Mouse (Mus musculus): ENCODE measurements around the gene Ttc39a. TPM values are rescaled to one million over a fixed set of nuclear protein-coding genes. Genes with fewer than 3 reads are reported as not detected.

Gene Ttc39a
- polyA plus RNA-seq, 1 experiment from 2014 or later: 0.74 TPM

DNA sequence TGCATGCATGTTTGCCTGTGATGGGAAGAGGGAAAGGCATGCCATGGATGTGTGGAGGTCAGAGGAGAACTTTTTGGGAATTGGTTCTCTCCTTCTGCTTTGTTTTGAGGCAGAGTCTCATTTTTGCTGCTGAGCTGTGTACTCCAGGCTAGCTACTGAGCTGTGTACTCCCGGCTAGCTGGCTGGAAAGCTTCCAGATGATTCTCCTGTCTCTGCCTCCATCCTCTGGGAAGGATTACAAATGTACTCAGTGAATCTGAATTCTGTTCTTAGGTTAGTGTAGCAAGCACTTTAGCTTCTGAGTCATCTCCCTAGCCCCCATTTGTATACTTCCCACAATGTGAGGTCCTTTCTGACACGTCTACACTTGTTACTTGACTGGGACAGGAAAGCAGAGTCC lies 17.0 kb downstream of the Ttc39a start:
- Histone ChIP-seq H3K36me3 (no peaks in the 10 kb centered on the region), H3K9me3 (no peaks in the 10 kb centered on the region), H3K27me3 (no peaks in the 10 kb centered on the region), H3K4me2 (no peak overlapping the region), H3K27ac (replicated peaks) (no peak overlapping the region), H3K9ac (no peak overlapping the region), H3K4me1 (replicated peaks) (no peaks in the 10 kb centered on the region), H3K4me3 (no peak overlapping the region)
- 75% methylated on average over 2 of the region's 2 CpGs for WGBS
- ATAC-seq (ENCODE audit: low read depth): no peak

DNA sequence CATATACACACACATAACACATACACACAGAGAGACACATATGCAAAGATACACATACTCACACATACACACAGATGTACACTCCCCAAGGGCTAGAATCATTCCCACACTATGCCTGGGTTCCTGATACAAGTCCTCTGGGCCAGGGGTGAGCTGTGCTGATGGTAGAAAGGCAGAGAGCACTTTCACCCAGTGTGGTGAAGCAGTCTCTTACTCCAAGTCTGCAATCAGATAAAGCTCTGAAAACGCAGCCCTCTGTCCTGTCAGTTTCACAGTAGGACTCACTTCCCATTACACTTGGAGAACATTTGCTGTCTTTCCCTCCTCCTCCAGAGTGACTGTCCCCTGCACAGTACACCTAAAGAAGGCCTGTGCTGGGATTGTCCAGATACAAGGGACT lies 20.6 kb downstream of the Ttc39a start:
- Histone ChIP-seq H3K4me1 (replicated peaks) (no peaks in the 10 kb centered on the region), H3K4me3 (no peak overlapping the region), H3K9ac (no peak overlapping the region), H3K4me2 (no peak overlapping the region), H3K9me3 (no peaks in the 10 kb centered on the region), H3K36me3 (no peaks in the 10 kb centered on the region), H3K27me3 (no peaks in the 10 kb centered on the region), H3K27ac (replicated peaks) (no peak overlapping the region)
- 78% methylated on average over 1 of the region's 1 CpGs for WGBS
- no peak for ATAC-seq (ENCODE audit: low read depth)

- no peak overlapping the region for H3K4me3 ChIP-seq
- H3K9me3 ChIP-seq: no peaks in the 10 kb centered on the region
- no peak overlapping the region for H3K9ac ChIP-seq
- H3K27me3 ChIP-seq: no peaks in the 10 kb centered on the region
- H3K4me1 ChIP-seq (replicated peaks): no peaks in the 10 kb centered on the region; the same call in 1 of the 2 replicates
- WGBS: 93% methylated on average over 7 of the region's 7 CpGs
- H3K36me3 ChIP-seq: no peaks in the 10 kb centered on the region
- H3K4me2 ChIP-seq: no peak overlapping the region
- no peak overlapping the region for H3K27ac ChIP-seq (replicated peaks)
- ATAC-seq (ENCODE audit: low read depth): no peak
Measured at GRCm38 (mm10) chr4:109430250-109430649, 23.8 kb downstream of the Ttc39a start.

- Histone ChIP-seq H3K36me3 (no peaks in the 10 kb centered on the region), H3K4me1 (replicated peaks) (no peaks in the 10 kb centered on the region; the same call in 1 of the 2 replicates), H3K9me3 (no peaks in the 10 kb centered on the region), H3K4me2 (no peak overlapping the region), H3K4me3 (no peak overlapping the region), H3K9ac (no peak overlapping the region), H3K27ac (replicated peaks) (no peak overlapping the region), H3K27me3 (no peaks in the 10 kb centered on the region)
- ATAC-seq (ENCODE audit: low read depth): peak; percentile 33; the same call in 1 of the 2 replicates
- 59% methylated on average over 13 of the region's 13 CpGs for WGBS
Measured at GRCm38 (mm10) chr4:109430854-109431253, 24.4 kb downstream of the Ttc39a start.

DNA sequence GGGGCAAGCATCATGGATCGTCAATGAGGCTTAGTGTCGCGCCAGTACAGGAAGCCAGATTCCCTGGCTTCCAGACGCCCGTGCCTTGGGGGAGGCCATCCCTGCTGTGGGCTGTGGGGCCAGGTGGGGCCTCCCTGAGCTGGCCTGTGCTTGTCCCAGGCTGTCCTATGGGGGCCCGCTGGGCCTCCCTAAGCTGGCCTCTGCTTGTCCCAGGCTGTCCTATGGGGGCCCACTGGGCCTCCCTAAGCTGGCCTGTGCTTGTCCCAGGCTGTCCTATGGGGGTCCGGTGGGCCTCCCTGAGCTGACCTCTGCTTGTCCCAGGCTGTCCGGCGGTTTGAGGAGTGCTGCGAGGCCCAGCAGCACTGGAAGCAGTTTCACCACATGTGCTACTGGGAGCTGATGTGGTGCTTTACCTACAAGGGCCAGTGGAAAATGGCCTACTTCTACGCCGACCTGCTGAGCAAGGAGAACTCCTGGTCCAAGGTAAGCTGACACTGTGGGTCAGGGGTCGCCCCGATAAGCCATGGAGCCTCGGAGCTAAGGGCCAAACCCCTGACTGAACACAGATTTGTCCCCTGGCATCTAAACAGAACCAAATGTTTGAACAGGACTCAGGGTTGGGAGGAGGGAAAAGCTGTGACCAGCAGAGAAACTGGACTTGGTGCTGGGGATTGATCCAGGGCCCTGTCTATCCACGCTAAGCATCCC lies 26.4 kb downstream of the Ttc39a start:
- ATAC-seq (ENCODE audit: low read depth): no peak
- Histone ChIP-seq H3K4me2 (no peak overlapping the region), H3K4me1 (replicated peaks) (no peaks in the 10 kb centered on the region; the same call in 1 of the 2 replicates), H3K36me3 (no peaks in the 10 kb centered on the region), H3K9ac (no peak overlapping the region), H3K9me3 (no peaks in the 10 kb centered on the region), H3K4me3 (no peak overlapping the region), H3K27me3 (no peaks in the 10 kb centered on the region), H3K27ac (replicated peaks) (no peak overlapping the region)
- WGBS: 85% methylated on average over 16 of the region's 16 CpGs

DNA sequence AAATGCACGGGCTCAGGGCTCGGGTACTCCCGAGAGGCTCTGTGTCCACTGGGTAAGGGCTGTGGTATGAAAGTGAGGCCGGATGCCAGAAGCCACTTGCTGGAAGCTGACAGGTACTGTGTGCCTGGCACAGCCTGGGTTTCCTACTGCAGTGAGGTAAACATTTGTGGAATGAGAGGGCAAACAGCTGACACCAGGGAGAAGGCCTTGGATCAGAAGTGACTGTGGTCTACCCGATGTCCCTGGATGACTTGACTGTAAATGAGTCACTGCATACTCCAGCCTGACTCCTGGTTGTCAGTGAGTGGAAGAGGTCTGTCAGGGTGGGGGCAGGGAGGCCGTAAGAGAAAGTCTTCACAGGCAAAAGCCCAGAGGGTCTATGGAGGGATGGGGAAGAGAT lies 27.2 kb downstream of the Ttc39a start:
- Histone ChIP-seq H3K36me3 (no peaks in the 10 kb centered on the region), H3K27me3 (no peaks in the 10 kb centered on the region), H3K4me3 (no peak overlapping the region), H3K27ac (replicated peaks) (no peak overlapping the region), H3K9me3 (no peaks in the 10 kb centered on the region), H3K4me2 (no peak overlapping the region), H3K4me1 (replicated peaks) (no peaks in the 10 kb centered on the region; the same call in none of the 2 replicates), H3K9ac (no peak overlapping the region)
- ATAC-seq (ENCODE audit: low read depth): no peak
- WGBS: 82% methylated on average over 6 of the region's 6 CpGs

- Histone ChIP-seq H3K4me3 (no peak overlapping the region), H3K4me2 (no peak overlapping the region), H3K9me3 (no peaks in the 10 kb centered on the region), H3K27me3 (no peaks in the 10 kb centered on the region), H3K4me1 (replicated peaks) (no peaks in the 10 kb centered on the region; the same call in none of the 2 replicates), H3K36me3 (no peaks in the 10 kb centered on the region), H3K27ac (replicated peaks) (no peak overlapping the region), H3K9ac (no peak overlapping the region)
- 93% methylated on average over 1 of the region's 1 CpGs for WGBS
- no peak for ATAC-seq (ENCODE audit: low read depth)
Measured at GRCm38 (mm10) chr4:109434256-109434655, 27.8 kb downstream of the Ttc39a start.

DNA sequence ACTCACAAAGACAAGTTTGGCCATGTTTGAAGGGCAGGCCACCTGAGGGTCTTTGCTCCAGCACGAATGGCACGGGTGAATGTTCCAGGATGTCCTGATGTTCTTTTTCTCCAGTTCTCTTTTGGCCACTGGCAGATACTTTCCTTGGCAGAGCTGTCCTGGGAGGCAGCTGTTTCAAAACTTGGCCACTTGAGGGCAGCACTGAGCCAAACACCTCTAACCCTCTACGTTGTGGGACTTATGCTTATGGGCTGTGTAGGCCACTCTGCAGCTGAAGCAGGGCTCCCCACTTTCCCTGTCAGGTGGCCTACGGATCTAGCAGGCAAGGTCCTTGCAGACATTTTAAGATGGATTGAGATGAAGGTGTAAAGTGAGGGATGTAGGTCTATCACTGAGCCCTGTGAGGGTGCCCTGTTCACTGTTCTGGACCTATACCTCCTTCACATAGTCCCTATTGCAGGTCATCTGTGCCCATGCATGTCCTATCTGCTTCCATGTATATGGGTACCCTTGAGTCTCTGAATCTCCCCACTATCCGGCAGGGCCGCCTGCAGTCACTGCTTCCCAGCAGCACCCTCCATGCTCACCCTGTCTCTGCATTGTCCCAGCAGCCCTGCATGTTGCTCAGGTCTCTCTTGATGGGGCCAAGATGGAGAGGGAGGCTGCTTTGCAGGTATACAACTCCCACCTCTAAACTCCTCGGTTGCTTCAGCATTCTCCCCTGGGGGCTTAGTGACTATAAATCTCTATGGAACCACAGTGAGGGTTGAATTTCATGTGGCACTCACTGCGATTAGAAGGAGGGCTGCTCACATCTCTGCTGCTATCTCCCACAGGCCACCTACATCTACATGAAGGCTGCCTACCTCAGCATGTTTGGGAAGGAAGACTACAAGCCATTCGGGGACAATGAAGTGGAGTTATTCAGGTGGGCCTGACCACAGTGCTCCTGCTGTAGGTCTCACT lies 31.8 kb downstream of the Ttc39a start:
- H3K27me3 ChIP-seq: no peaks in the 10 kb centered on the region
- H3K4me1 ChIP-seq (replicated peaks): no peaks in the 10 kb centered on the region; the same call in 1 of the 2 replicates
- no peak overlapping the region for H3K4me3 ChIP-seq
- ATAC-seq (ENCODE audit: low read depth): peak; percentile 60; the same call in 1 of the 2 replicates
- H3K36me3 ChIP-seq: no peaks in the 10 kb centered on the region
- H3K4me2 ChIP-seq: no peak overlapping the region
- H3K27ac ChIP-seq (replicated peaks): no peak overlapping the region
- 47% methylated on average over 9 of the region's 9 CpGs for whole genome bisulfite sequencing
- H3K9me3 ChIP-seq: no peaks in the 10 kb centered on the region
- no peak overlapping the region for H3K9ac ChIP-seq

DNA sequence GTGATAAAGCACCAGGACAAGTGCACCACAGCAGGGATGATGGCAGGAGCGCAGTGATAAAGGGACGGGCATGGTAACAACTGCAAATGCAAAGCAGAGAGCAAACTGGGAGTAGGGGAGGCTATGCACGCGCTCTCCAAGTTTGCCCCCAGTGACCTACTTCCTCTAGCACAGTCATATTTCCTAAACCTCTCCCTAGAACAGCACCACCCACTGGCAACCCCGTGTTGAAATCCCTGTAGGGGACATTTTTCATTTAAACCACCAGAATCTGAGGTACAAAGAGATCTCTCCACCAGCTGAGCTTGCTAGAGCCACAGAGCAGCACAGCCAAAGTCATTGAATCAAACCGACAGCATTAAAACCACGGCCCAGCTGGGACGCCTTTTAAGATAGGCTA lies 32.7 kb downstream of the Ttc39a start:
- H3K4me2 ChIP-seq: no peak overlapping the region
- ATAC-seq (ENCODE audit: low read depth): no peak
- WGBS: 65% methylated on average over 8 of the region's 8 CpGs

DNA sequence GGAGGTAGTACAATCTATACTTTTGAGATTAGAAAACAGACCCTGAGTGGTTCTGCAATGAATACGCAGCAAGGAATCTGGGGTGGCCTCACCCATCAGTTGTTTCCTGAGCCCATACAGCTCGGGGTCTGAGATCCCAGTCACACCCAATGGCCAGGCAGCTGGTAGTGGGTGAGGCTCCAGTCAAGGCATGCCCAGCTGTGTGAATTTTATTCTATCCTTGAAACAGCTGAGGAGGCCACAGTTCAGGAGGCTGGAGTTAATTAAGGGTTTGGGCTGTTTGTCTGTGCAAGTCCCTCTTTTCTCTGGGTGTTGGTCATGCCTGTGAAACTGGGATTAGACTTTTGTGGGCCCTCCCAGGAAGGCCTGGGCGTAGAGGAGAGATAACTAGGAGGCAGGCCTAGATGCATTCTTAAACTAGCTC lies 33.4 kb downstream of the Ttc39a start:
- no peak overlapping the region for H3K4me2 ChIP-seq
- no peaks in the 10 kb centered on the region for H3K9me3 ChIP-seq
- no peak overlapping the region for H3K4me3 ChIP-seq
- WGBS: 89% methylated on average over 3 of the region's 3 CpGs
- H3K27me3 ChIP-seq: no peaks in the 10 kb centered on the region
- no peaks in the 10 kb centered on the region; the same call in 1 of the 2 replicates for H3K4me1 ChIP-seq (replicated peaks)
- no peak for ATAC-seq (ENCODE audit: low read depth)
- H3K9ac ChIP-seq: 0 out of 2 replicates have a peak overlapping the region, but pooled peaks have one; percentile 12
- no peaks in the 10 kb centered on the region for H3K36me3 ChIP-seq
- H3K27ac ChIP-seq (replicated peaks): no peak overlapping the region

More for the DNA sequence above, 32.7 kb downstream of the Ttc39a start:
- Histone ChIP-seq H3K4me1 (replicated peaks) (no peaks in the 10 kb centered on the region; the same call in 1 of the 2 replicates), H3K9ac (no peak overlapping the region), H3K36me3 (no peaks in the 10 kb centered on the region), H3K27me3 (no peaks in the 10 kb centered on the region), H3K27ac (replicated peaks) (no peak overlapping the region), H3K4me3 (no peak overlapping the region), H3K9me3 (no peaks in the 10 kb centered on the region)

GRCm38 (mm10) chr4:109440381-109440780 lies 34.0 kb downstream of the Ttc39a start:
- Histone ChIP-seq H3K36me3 (no peaks in the 10 kb centered on the region), H3K9ac (no peak overlapping the region), H3K4me2 (no peak overlapping the region), H3K9me3 (no peaks in the 10 kb centered on the region), H3K4me1 (replicated peaks) (no peaks in the 10 kb centered on the region; the same call in 1 of the 2 replicates), H3K4me3 (no peak overlapping the region), H3K27me3 (no peaks in the 10 kb centered on the region), H3K27ac (replicated peaks) (no peak overlapping the region)
- no peak for ATAC-seq (ENCODE audit: low read depth)
- 94% methylated on average over 5 of the region's 5 CpGs for WGBS

DNA sequence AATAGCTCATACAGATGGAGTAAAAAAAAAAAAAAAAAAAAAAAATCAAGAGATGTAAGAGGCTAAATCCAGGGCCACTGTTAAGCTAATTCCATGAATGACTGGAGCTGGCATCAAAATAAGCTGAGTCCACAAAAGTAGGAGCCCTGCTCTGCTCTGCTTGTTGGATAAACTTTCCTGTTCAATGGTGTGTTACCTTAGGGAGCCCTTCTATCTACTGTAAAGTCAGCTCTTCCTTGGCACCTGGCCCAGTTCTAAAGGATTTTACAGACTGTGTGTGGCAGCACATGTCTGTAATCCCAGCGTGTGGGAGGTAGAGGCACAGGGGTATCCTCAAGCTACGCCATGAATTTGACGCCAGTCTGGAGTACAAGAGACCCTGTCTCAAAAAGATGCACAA lies 34.6 kb downstream of the Ttc39a start:
- H3K27me3 ChIP-seq: no peaks in the 10 kb centered on the region
- H3K4me3 ChIP-seq: no peak overlapping the region
- no peaks in the 10 kb centered on the region for H3K9me3 ChIP-seq
- H3K27ac ChIP-seq (replicated peaks): no peak overlapping the region
- ATAC-seq (ENCODE audit: low read depth): no peak
- no peak overlapping the region for H3K4me2 ChIP-seq
- no peaks in the 10 kb centered on the region for H3K36me3 ChIP-seq
- no peaks in the 10 kb centered on the region; the same call in 1 of the 2 replicates for H3K4me1 ChIP-seq (replicated peaks)
- whole genome bisulfite sequencing: 89% methylated on average over 3 of the region's 3 CpGs
- H3K9ac ChIP-seq: no peak overlapping the region
